Mouse (Mus musculus): ENCODE data around the gene Pla2g1b. TPM values are rescaled to one million over a fixed set of nuclear protein-coding genes. Genes with fewer than 3 reads are reported as not detected.
A peak's percentile ranks its signal among the peaks of the same experiment; 100 is the strongest.
"Not testable (repeated sequence)": the region's sequence is repeated elsewhere in the genome, so short reads cannot be mapped to it uniquely, and the experiment has no call there.

The Pla2g1b gene
- polyA plus RNA-seq, 1 experiment from 2014 or later = not detected

DNA sequence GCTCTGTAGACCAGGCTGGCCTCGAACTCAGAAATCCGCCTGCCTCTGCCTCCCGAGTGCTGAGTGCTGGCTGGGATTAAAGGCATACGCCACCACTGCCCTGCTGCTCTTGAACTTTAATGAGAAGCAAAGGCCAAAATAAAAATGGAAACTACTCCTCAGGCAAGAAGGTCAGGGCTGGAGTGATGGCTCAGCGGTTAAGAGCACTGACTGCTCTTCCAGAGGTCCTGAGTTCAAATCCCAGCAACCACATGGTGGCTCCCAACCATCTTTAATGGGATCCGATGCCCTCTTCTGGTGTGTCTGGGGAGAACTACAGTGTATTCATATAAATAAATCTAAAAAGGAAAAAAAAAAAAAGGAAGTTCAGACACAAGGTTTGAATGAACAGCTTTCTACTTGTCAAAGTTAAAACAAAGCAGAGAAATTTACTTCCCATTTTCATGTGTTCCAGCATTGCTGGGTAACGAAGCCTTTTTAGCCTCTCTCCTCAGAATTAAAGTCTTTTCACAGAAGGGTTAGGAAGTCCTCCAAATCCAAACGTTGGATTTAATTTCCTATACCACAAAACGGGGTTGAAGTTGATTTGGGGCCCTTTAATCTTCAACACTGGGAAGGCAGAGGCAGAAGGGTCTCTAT, 22.0 kb downstream of the Pla2g1b start:
- no peak overlapping the region for H3K4me3 ChIP-seq
- no peak overlapping the region for H3K4me2 ChIP-seq
- WGBS = 73% methylated on average over 9 of the region's 9 CpGs
- H3K36me3 ChIP-seq = no peaks in the 10 kb centered on the region
- H3K4me1 ChIP-seq = peaks cover 34% of the 10 kb centered on the region
- no peaks in the 10 kb centered on the region for H3K9me3 ChIP-seq
- ATAC-seq (ENCODE audit: insufficient number of reproducible peaks, low FRiP score, low TSS enrichment, low read depth) = no peak
- H3K27me3 ChIP-seq = no peaks in the 10 kb centered on the region
- peak overlapping the region; percentile 100; the same call in 1 of the 2 replicates for H3K27ac ChIP-seq
- no peak overlapping the region for H3K9ac ChIP-seq

DNA sequence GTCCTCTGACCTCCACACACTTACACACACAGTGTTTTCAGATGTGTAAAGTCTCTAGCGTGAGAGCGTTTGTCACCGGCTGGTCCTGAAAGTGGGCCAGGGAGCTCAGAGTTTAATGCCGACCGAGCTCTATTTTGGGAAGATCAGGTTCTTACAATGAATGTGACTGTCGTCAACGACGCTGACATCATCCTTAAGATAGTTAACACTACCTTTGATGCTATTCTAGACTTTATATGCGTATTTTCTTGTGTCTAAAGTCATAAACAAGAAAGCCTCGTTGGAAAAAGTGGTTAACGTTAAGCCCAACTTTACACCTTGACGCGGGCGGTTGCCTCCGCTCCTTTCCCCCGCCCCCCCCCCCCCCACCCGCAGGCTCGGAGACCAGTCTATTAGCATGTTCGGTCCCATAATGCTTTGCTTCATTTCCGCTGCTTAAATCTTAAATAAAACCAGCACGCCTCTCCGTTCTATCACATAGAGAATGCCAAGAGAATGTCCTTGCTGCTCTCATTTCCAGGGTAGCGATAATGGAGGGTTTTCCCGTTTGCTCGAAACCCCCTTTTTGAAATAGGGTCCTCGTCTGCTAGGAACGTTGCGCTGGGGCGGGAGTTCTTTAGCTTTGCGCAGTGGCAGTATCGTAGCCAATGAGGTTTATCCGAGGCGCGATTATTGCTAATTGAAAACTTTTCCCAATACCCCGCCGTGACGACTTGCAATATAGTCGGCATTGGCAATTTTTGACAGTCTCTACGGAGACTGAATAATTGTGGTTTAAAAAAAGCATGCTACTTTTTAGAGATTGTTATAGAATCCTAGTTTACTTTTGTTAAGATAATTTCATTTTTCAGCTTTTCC, 23.0 kb downstream of the Pla2g1b start:
- Histone ChIP-seq H3K27me3 (no peaks in the 10 kb centered on the region), H3K4me3 (peak overlapping the region; percentile 39), H3K9me3 (no peaks in the 10 kb centered on the region), H3K4me2 (peak overlapping the region; percentile 69), H3K4me1 (peaks cover 42% of the 10 kb centered on the region), H3K36me3 (no peaks in the 10 kb centered on the region), H3K9ac (peak overlapping the region; percentile 56), H3K27ac (peak overlapping the region; percentile 100)
- ATAC-seq (ENCODE audit: insufficient number of reproducible peaks, low FRiP score, low TSS enrichment, low read depth) = peak; percentile 69
- WGBS = under 1% methylated on average over 39 of the region's 39 CpGs

DNA sequence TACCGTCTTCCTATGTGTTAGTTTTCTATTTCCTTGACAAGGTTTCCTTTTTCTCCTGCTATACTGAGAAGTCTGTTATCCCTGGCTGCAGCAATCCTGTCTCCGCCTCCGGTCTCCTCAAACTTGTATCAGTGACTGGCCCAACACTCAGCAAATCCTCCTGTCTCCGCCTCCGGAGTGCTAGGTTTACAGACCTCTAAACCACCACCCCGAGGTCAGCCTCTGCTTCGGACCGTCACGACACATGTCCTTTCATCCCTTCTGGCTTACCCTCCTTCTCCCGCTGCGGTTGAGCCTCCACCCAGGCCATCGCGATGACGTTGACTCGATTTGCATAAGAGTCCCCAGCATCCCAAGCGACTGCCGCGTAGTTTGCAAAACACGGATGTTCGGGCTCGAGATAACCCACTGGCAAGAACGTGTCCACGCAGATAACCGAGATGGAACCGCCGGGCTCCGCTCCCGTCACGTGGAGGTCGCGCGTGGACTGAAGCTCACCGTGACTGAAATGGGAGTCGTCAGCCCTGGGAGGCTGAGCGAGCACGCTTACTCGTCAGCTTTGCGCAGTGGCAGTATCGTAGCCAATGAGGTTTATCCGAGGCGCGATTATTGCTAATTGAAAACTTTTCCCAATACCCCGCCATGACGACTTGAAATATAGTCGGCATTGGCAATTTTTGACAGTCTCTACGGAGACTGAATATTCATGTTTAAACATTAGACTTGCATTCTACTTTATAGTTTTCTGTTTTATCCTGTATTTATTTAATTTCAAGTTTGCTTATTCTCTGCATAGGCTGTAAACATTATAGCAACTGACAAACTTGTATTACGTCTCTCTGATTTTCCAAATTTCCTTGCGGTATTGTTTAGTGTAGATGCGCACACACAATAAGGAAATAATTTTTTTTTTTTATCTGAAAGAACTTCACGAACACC, 23.9 kb downstream of the Pla2g1b start:
- Histone ChIP-seq H3K4me1 (peaks cover 42% of the 10 kb centered on the region), H3K4me3 (peak overlapping the region; percentile 39), H3K9me3 (no peaks in the 10 kb centered on the region), H3K4me2 (peak overlapping the region; percentile 69), H3K36me3 (no peaks in the 10 kb centered on the region), H3K27ac (peak overlapping the region; percentile 100), H3K27me3 (no peaks in the 10 kb centered on the region), H3K9ac (peak overlapping the region; percentile 80)
- WGBS = under 1% methylated on average over 50 of the region's 50 CpGs
- peak; percentile 76 for ATAC-seq (ENCODE audit: insufficient number of reproducible peaks, low FRiP score, low TSS enrichment, low read depth)

DNA sequence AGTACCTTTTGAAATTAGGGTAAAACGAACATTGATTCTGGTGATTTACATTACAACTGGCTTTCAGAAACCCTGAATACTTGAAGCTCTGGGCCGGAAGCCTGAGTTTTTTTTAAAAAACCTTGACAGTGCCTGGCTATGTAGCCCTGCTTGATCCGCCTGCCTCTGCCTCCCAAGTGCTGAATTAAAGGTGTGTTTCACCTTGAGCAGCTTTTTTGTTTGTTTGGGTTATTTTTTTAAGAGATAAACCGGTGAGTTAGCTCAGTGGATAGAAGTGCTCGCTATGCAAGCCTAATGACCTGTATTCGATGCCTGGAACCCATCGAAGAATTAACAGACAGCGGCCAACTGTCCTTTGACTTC, 24.6 kb downstream of the Pla2g1b start:
- Histone ChIP-seq H3K4me2 (peak overlapping the region; percentile 27; the same call in 1 of the 2 replicates), H3K9ac (no peak overlapping the region), H3K36me3 (no peaks in the 10 kb centered on the region), H3K9me3 (no peaks in the 10 kb centered on the region), H3K4me3 (0 out of 2 replicates have a peak overlapping the region, but pooled peaks have one; percentile 39), H3K4me1 (peaks cover 41% of the 10 kb centered on the region), H3K27ac (peak overlapping the region; percentile 100), H3K27me3 (no peaks in the 10 kb centered on the region)
- 14% methylated on average over 8 of the region's 8 CpGs for WGBS
- no peak for ATAC-seq (ENCODE audit: insufficient number of reproducible peaks, low FRiP score, low TSS enrichment, low read depth)

GRCm38 (mm10) chr5:115491076-115491475, 25.0 kb downstream of the Pla2g1b start:
- WGBS = 32% methylated on average over 5 of the region's 5 CpGs
- Histone ChIP-seq H3K9ac (no peak overlapping the region), H3K36me3 (no peaks in the 10 kb centered on the region), H3K4me2 (0 out of 2 replicates have a peak overlapping the region, but pooled peaks have one; percentile 27), H3K27ac (peak overlapping the region; percentile 27; the same call in 1 of the 2 replicates), H3K9me3 (no peaks in the 10 kb centered on the region), H3K4me1 (peaks cover 41% of the 10 kb centered on the region), H3K4me3 (no peak overlapping the region), H3K27me3 (no peaks in the 10 kb centered on the region)
- ATAC-seq (ENCODE audit: insufficient number of reproducible peaks, low FRiP score, low TSS enrichment, low read depth) = no peak

GRCm38 (mm10) chr5:115491771-115492322, 25.8 kb downstream of the Pla2g1b start:
- no peaks in the 10 kb centered on the region for H3K27me3 ChIP-seq
- H3K4me1 ChIP-seq = peaks cover 41% of the 10 kb centered on the region
- H3K4me3 ChIP-seq = peak overlapping the region; percentile 27
- H3K27ac ChIP-seq = peak overlapping the region; percentile 69
- H3K9me3 ChIP-seq = no peaks in the 10 kb centered on the region
- 3% methylated on average over 28 of the region's 28 CpGs for WGBS
- H3K36me3 ChIP-seq = no peaks in the 10 kb centered on the region
- peak overlapping the region; percentile 23; the same call in 1 of the 2 replicates for H3K9ac ChIP-seq
- peak overlapping the region; percentile 57 for H3K4me2 ChIP-seq
- ATAC-seq (ENCODE audit: insufficient number of reproducible peaks, low FRiP score, low TSS enrichment, low read depth) = no peak

GRCm38 (mm10) chr5:115492711-115493335, 26.8 kb downstream of the Pla2g1b start:
- WGBS = 48% methylated on average over 6 of the region's 6 CpGs
- Histone ChIP-seq H3K4me1 (peaks cover 41% of the 10 kb centered on the region), H3K27ac (peak overlapping the region; percentile 76), H3K27me3 (no peaks in the 10 kb centered on the region), H3K4me3 (no peak overlapping the region), H3K9me3 (no peaks in the 10 kb centered on the region), H3K36me3 (no peaks in the 10 kb centered on the region), H3K9ac (no peak overlapping the region), H3K4me2 (no peak overlapping the region)
- ATAC-seq (ENCODE audit: insufficient number of reproducible peaks, low FRiP score, low TSS enrichment, low read depth) = no peak

GRCm38 (mm10) chr5:115493441-115493840, 27.4 kb downstream of the Pla2g1b start:
- no peak overlapping the region for H3K9ac ChIP-seq
- peak overlapping the region; percentile 76 for H3K27ac ChIP-seq
- no peaks in the 10 kb centered on the region for H3K27me3 ChIP-seq
- H3K4me1 ChIP-seq = peaks cover 41% of the 10 kb centered on the region
- 12% methylated on average over 5 of the region's 5 CpGs for WGBS
- no peaks in the 10 kb centered on the region for H3K9me3 ChIP-seq
- H3K4me2 ChIP-seq = no peak overlapping the region
- no peaks in the 10 kb centered on the region for H3K36me3 ChIP-seq
- H3K4me3 ChIP-seq = no peak overlapping the region
- ATAC-seq (ENCODE audit: insufficient number of reproducible peaks, low FRiP score, low TSS enrichment, low read depth) = no peak

DNA sequence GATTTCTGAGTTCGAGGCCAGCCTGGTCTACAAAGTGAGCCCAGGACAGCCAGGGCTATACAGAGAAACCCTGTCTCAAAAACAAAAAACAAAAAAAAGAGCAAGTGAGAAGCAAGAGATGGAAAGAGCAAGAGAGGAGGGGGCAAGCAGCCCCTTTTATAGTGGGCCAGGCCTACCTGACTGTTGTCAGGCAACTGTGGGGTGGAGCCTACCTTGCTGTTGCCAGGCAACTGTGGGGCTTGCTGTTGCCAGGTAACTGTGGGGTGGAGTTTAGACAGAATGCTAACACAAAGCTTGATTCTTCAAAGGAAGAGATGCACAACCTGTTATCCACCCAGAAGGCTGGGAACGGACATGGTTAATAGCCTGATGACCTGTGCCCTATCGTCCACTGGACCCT, 29.6 kb downstream of the Pla2g1b start:
- not testable (repeated sequence) for H3K27me3 ChIP-seq; H3K36me3 ChIP-seq; H3K9me3 ChIP-seq; H3K27ac ChIP-seq; H3K9ac ChIP-seq; H3K4me3 ChIP-seq; H3K4me2 ChIP-seq; ATAC-seq (ENCODE audit: insufficient number of reproducible peaks, low FRiP score, low TSS enrichment, low read depth)
- 84% methylated on average over 3 of the region's 3 CpGs for WGBS
- H3K4me1 ChIP-seq = peaks cover 34% of the 10 kb centered on the region

- no peak overlapping the region for H3K4me3 ChIP-seq
- H3K36me3 ChIP-seq = no peaks in the 10 kb centered on the region
- WGBS = 74% methylated on average over 7 of the region's 7 CpGs
- no peak overlapping the region for H3K9ac ChIP-seq
- no peak overlapping the region for H3K4me2 ChIP-seq
- no peak for ATAC-seq (ENCODE audit: insufficient number of reproducible peaks, low FRiP score, low TSS enrichment, low read depth)
- peaks cover 22% of the 10 kb centered on the region for H3K4me1 ChIP-seq
- H3K27me3 ChIP-seq = no peaks in the 10 kb centered on the region
- H3K27ac ChIP-seq = no peak overlapping the region
- no peaks in the 10 kb centered on the region for H3K9me3 ChIP-seq
These were observed 31.0 kb downstream of the Pla2g1b start for GRCm38 (mm10) chr5:115497033-115497432.

Data from limb, embryonic 15.5 days (tissue).